12 mouse cellular contexts compared by ENCODE assay signal in genomic region chr4:117152714-117153113, GRCm38 (mm10). TPM values are rescaled to one million over a fixed set of nuclear protein-coding genes. Genes with fewer than 3 reads are reported as not detected.
DNase-seq lines count a peak whose midpoint lies in the region; ATAC-seq and TF ChIP-seq lines count a peak whose summit lies in the region.
"Had no signal": no experiment of that assay in that cellular context is flagged by ENCODE, and none has a peak within 500 bp of the region (broad histone marks: within the 10 kb centered on the region; RNA-seq: fewer than 3 reads in every experiment).

No protein-coding gene starts in this region.

- peaks cover 7% of the 10 kb centered on the region; the same call in 1 of the 2 replicates for H3K4me1 ChIP-seq in heart, postnatal 0 days (ENCODE audit: control insufficient read depth, insufficient read depth)
- peaks cover 21% of the 10 kb centered on the region for H3K4me1 ChIP-seq in embryonic facial prominence, embryonic 13.5 days
- peaks cover 21% of the 10 kb centered on the region for H3K4me1 ChIP-seq in liver, embryonic 16.5 days (ENCODE audit: control insufficient read depth, low read depth, low read length)

- 62% methylated on average over 5 of the region's 5 CpGs for WGBS in heart, postnatal 0 days
- WGBS in embryonic facial prominence, embryonic 13.5 days, result 74% methylated on average over 5 of the region's 5 CpGs
- 54% methylated on average over 5 of the region's 5 CpGs for WGBS in liver, embryonic 16.5 days (ENCODE audit: insufficient replicate concordance)

- H3K4me3 ChIP-seq in heart, postnatal 0 days (ENCODE audit: low read depth, low read length), result no peak overlapping the region
- H3K4me3 ChIP-seq in embryonic facial prominence, embryonic 13.5 days, result no peak overlapping the region
- H3K4me3 ChIP-seq in liver, embryonic 16.5 days (ENCODE audit: low read depth, low read length), result no peak overlapping the region

- H3K36me3 ChIP-seq in heart, postnatal 0 days (replicated peaks; ENCODE audit: control insufficient read depth, insufficient read depth, low read length), result peaks cover 48% of the 10 kb centered on the region
- peaks cover 58% of the 10 kb centered on the region for H3K36me3 ChIP-seq in embryonic facial prominence, embryonic 13.5 days
- H3K36me3 ChIP-seq in liver, embryonic 16.5 days (ENCODE audit: control insufficient read depth, insufficient read depth), result peaks cover 37% of the 10 kb centered on the region

- peak overlapping the region; percentile 29 for H3K9ac ChIP-seq in heart, postnatal 0 days (replicated peaks; ENCODE audit: low read depth, low read length)
- peak overlapping the region; percentile 47 for H3K9ac ChIP-seq in embryonic facial prominence, embryonic 13.5 days
- H3K9ac ChIP-seq in liver, embryonic 16.5 days (ENCODE audit: low read depth, low read length), result no peak overlapping the region

- H3K27me3 ChIP-seq in heart, postnatal 0 days (ENCODE audit: control insufficient read depth, insufficient read depth, low read length), result no peaks in the 10 kb centered on the region
- H3K27me3 ChIP-seq in embryonic facial prominence, embryonic 13.5 days, result no peaks in the 10 kb centered on the region
- H3K27me3 ChIP-seq in liver, embryonic 16.5 days (ENCODE audit: control insufficient read depth, insufficient read depth, low read depth, low read length), result no peaks in the 10 kb centered on the region

- no peak for TF ChIP-seq CTCF in heart, postnatal 0 days (IDR thresholded peaks at IDR 0.05; ENCODE audit: low read depth)

- no peak for DNase-seq in heart, postnatal 0 days (ENCODE audit: low spot score)
- DNase-seq in heart, adult 9 months (ENCODE audit: low spot score in 2 of 2), result no peak
- peak; percentile 93 for DNase-seq in ES-CJ7 (ENCODE audit: low read depth, low spot score)
- no peak for DNase-seq in neural tube, embryonic 10.5 days (ENCODE audit: extremely low spot score, low spot score)
- DNase-seq in thymus, adult 18-20 months, result no peak
- DNase-seq: lung, postnatal 4 days; right cerebral cortex, postnatal 4 days had no signal

- no peak overlapping the region for H3K27ac ChIP-seq in heart, postnatal 0 days (ENCODE audit: low read depth)
- no peak overlapping the region for H3K27ac ChIP-seq in embryonic facial prominence, embryonic 13.5 days
- H3K27ac ChIP-seq in liver, embryonic 16.5 days (ENCODE audit: low read length), result no peak overlapping the region
- H3K27ac ChIP-seq: hindbrain, postnatal 0 days had no signal

- TF ChIP-seq EP300 in heart, postnatal 0 days (IDR thresholded peaks at IDR 0.05; ENCODE audit: low read depth), result no peak

- H3K9me3 ChIP-seq in heart, postnatal 0 days (replicated peaks; ENCODE audit: control insufficient read depth, low read length), result no peaks in the 10 kb centered on the region
- H3K9me3 ChIP-seq in embryonic facial prominence, embryonic 13.5 days, result no peaks in the 10 kb centered on the region
- no peaks in the 10 kb centered on the region for H3K9me3 ChIP-seq in liver, embryonic 16.5 days (replicated peaks; ENCODE audit: control insufficient read depth, low read length)

- H3K4me2 ChIP-seq in heart, postnatal 0 days (ENCODE audit: low read depth, low read length), result no peak overlapping the region
- H3K4me2 ChIP-seq in embryonic facial prominence, embryonic 13.5 days, result no peak overlapping the region
- H3K4me2 ChIP-seq in liver, embryonic 16.5 days (ENCODE audit: low read depth, low read length), result 0 out of 2 replicates have a peak overlapping the region, but pooled peaks have one; percentile 82

- ATAC-seq in heart, postnatal 0 days (ENCODE audit: insufficient read depth, low read depth), result no peak
- no peak for ATAC-seq in embryonic facial prominence, embryonic 13.5 days (ENCODE audit: insufficient number of reproducible peaks, insufficient read depth, low FRiP score, low TSS enrichment, low read depth)
- ATAC-seq in liver, embryonic 16.5 days (ENCODE audit: low read depth), result no peak
- ATAC-seq: forebrain, embryonic 14.5 days; hindbrain, postnatal 0 days had no signal

RNA-seq across cellular contexts. Expression of gene Rps8, which starts 3.3 kb away (rescaled TPM):
- 638 and 752 TPM in 2 replicates for total RNA-seq in heart, postnatal 0 days (2014; rRNA removed; ENCODE audit: low replicate concordance)
- 456 and 475 TPM in 2 replicates for polyA plus RNA-seq in heart, postnatal 0 days (2015; fragmentation: Nextera tagmentation; extraction: Ambion mirVana)
- 1,074 and 1,114 TPM in 2 replicates for polyA plus RNA-seq in embryonic facial prominence, embryonic 13.5 days (2015; fragmentation: Nextera tagmentation; extraction: Ambion mirVana)
- 514 and 522 TPM in 2 replicates for polyA plus RNA-seq in liver, embryonic 16.5 days (2015; fragmentation: Nextera tagmentation; extraction: Ambion mirVana)

RNA-seq across cellular contexts. Expression of gene Plk3, which starts 19.0 kb away (rescaled TPM):
- 1.6 and 4.0 TPM in 2 replicates for total RNA-seq in heart, postnatal 0 days (2014; rRNA removed; ENCODE audit: low replicate concordance)
- 1.6 and 1.9 TPM in 2 replicates for polyA plus RNA-seq in heart, postnatal 0 days (2015; fragmentation: Nextera tagmentation; extraction: Ambion mirVana)
- 3.2 and 3.3 TPM in 2 replicates for polyA plus RNA-seq in embryonic facial prominence, embryonic 13.5 days (2015; fragmentation: Nextera tagmentation; extraction: Ambion mirVana)
- polyA plus RNA-seq in liver, embryonic 16.5 days (2015; fragmentation: Nextera tagmentation; extraction: Ambion mirVana), result 2.2 TPM in 2 replicates

RNA-seq across cellular contexts. Expression of gene Tctex1d4, which starts 26.1 kb away (rescaled TPM):
- total RNA-seq in heart, postnatal 0 days (2014; rRNA removed; ENCODE audit: low replicate concordance), result not detected in 2 replicates
- polyA plus RNA-seq in heart, postnatal 0 days (2015; fragmentation: Nextera tagmentation; extraction: Ambion mirVana), result 1.3 TPM in 1 of 2 replicates, not detected in the other
- polyA plus RNA-seq in embryonic facial prominence, embryonic 13.5 days (2015; fragmentation: Nextera tagmentation; extraction: Ambion mirVana), result not detected in 2 replicates
- 0.11 TPM in 1 of 2 replicates, not detected in the other for polyA plus RNA-seq in liver, embryonic 16.5 days (2015; fragmentation: Nextera tagmentation; extraction: Ambion mirVana)
- total RNA-seq: left cerebral cortex, postnatal 25 days had no signal

RNA-seq across cellular contexts. Expression of gene Btbd19, which starts 27.2 kb away (rescaled TPM):
- total RNA-seq in heart, postnatal 0 days (2014; rRNA removed; ENCODE audit: low replicate concordance), result 7.4 and 8.6 TPM in 2 replicates
- 2.7 and 2.8 TPM in 2 replicates for polyA plus RNA-seq in heart, postnatal 0 days (2015; fragmentation: Nextera tagmentation; extraction: Ambion mirVana)
- polyA plus RNA-seq in embryonic facial prominence, embryonic 13.5 days (2015; fragmentation: Nextera tagmentation; extraction: Ambion mirVana), result 5.8 and 6.2 TPM in 2 replicates
- 1.5 and 1.8 TPM in 2 replicates for polyA plus RNA-seq in liver, embryonic 16.5 days (2015; fragmentation: Nextera tagmentation; extraction: Ambion mirVana)

RNA-seq across cellular contexts. Expression of gene Kif2c, which starts 29.7 kb away (rescaled TPM):
- 8.2 and 23.3 TPM in 2 replicates for total RNA-seq in heart, postnatal 0 days (2014; rRNA removed; ENCODE audit: low replicate concordance)
- 8.9 and 10.3 TPM in 2 replicates for polyA plus RNA-seq in heart, postnatal 0 days (2015; fragmentation: Nextera tagmentation; extraction: Ambion mirVana)
- 63.4 and 73.4 TPM in 2 replicates for polyA plus RNA-seq in embryonic facial prominence, embryonic 13.5 days (2015; fragmentation: Nextera tagmentation; extraction: Ambion mirVana)
- 26.8 and 28.9 TPM in 2 replicates for polyA plus RNA-seq in liver, embryonic 16.5 days (2015; fragmentation: Nextera tagmentation; extraction: Ambion mirVana)
